Mouse (Mus musculus) c-Kit-positive CD71-negative TER-119-negative erythroid progenitor cells, embryonic 14.5 days (primary cell): ENCODE measurements around the gene Pomt2.

Source experiments
- DNase-seq: peaks from one replicate; pipeline ENCODE4 v3.0.0-alpha.2; 2013; ENCODE audit warnings: low read depth

Gene Pomt2

GRCm38 (mm10) chr12:87127256-87127655 lies 20.5 kb downstream of the Pomt2 start:
- DNase-seq = no peak

GRCm38 (mm10) chr12:87121918-87122589 lies 25.7 kb downstream of the Pomt2 start:
- DNase-seq = no peak

GRCm38 (mm10) chr12:87107357-87107977 lies 40.3 kb downstream of the Pomt2 start:
- DNase-seq = no peak

GRCm38 (mm10) chr12:87104796-87105195 lies 43.0 kb downstream of the Pomt2 start:
- DNase-seq = no peak

GRCm38 (mm10) chr12:87103471-87103870 lies 44.3 kb downstream of the Pomt2 start:
- DNase-seq = no peak

- no peak for DNase-seq
These were observed 45.6 kb downstream of the Pomt2 start, which contains the start of gene Ngb for GRCm38 (mm10) chr12:87102165-87102631. Ngb (minus strand) TSS chr12:87102539.

- DNase-seq = no peak
These were observed 47.4 kb downstream of the Pomt2 start for GRCm38 (mm10) chr12:87100331-87100730.

GRCm38 (mm10) chr12:87093671-87094070 lies 54.1 kb downstream of the Pomt2 start:
- DNase-seq = no peak

GRCm38 (mm10) chr12:87093249-87093648 lies 54.5 kb downstream of the Pomt2 start:
- no peak for DNase-seq

GRCm38 (mm10) chr12:87091916-87092315 lies 55.9 kb downstream of the Pomt2 start:
- DNase-seq = no peak

- DNase-seq = no peak
These were observed 58.1 kb downstream of the Pomt2 start for GRCm38 (mm10) chr12:87089701-87090100.

- DNase-seq = no peak
These were observed 58.5 kb downstream of the Pomt2 start for GRCm38 (mm10) chr12:87089255-87089654.

- DNase-seq = peak; percentile 28
These were observed 59.4 kb downstream of the Pomt2 start for GRCm38 (mm10) chr12:87088331-87088730.

- DNase-seq = no peak
These were observed 60.5 kb downstream of the Pomt2 start for GRCm38 (mm10) chr12:87087236-87087635.

GRCm38 (mm10) chr12:87082797-87083196 lies 65.0 kb downstream of the Pomt2 start:
- DNase-seq = no peak

- DNase-seq = no peak
These were observed 71.2 kb downstream of the Pomt2 start for GRCm38 (mm10) chr12:87076610-87077009.

GRCm38 (mm10) chr12:87070520-87070919 lies 77.2 kb downstream of the Pomt2 start:
- DNase-seq = no peak

GRCm38 (mm10) chr12:87066429-87066828 lies 81.3 kb downstream of the Pomt2 start:
- DNase-seq = no peak

GRCm38 (mm10) chr12:87065446-87065845 lies 82.3 kb downstream of the Pomt2 start:
- no peak for DNase-seq

- no peak for DNase-seq
These were observed 90.7 kb downstream of the Pomt2 start for GRCm38 (mm10) chr12:87057066-87057465.
